Mouse (Mus musculus) bone marrow macrophage, adult 2 months (primary cell): ENCODE measurements around the gene Gabbr2.

Experiments
- CTCF ChIP-seq: IDR thresholded peaks from 2 replicates; pipeline ENCODE4 v1.5.1; 2012; ENCODE audit warnings: low read depth, mild to moderate bottlenecking, low read length, moderate library complexity
- POLR2A ChIP-seq: IDR thresholded peaks from 2 replicates; pipeline ENCODE4 v1.6.1; 2012; ENCODE audit warnings: mild to moderate bottlenecking, low read depth, low read length, borderline replicate concordance

DNA sequence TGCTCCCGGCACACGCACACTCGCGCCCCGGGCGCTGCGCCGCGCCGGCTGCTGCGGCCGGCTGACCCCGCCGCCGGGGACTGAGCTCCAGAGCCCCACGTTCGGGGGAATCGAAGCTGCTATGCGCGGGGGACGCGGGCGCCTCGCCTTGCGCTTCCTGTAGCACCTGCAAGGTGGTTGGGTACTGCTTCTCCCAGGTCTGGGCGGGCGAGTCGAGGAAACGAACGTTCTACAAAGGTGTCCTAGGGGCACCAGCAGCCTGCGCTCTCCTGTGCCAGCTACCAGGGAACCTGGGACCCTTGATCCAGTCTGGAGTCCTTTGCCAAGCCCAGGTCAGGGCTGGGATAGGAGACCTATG lies 265 bp upstream of the Gabbr2 start:
- TF ChIP-seq CTCF: no peak
- TF ChIP-seq POLR2A: no peak
